Mouse (Mus musculus) forebrain, embryonic 16.5 days (tissue): Measurements from ENCODE around the gene Ehhadh. TPM values are rescaled to one million over a fixed set of nuclear protein-coding genes. Genes with fewer than 3 reads are reported as not detected.
"Not testable (repeated sequence)": the region's sequence is repeated elsewhere in the genome, so short reads cannot be mapped to it uniquely, and the experiment has no call there.

Source experiments
- ATAC-seq: fragments of 200-750 bp; cut with Nextera tagmentation; 2 replicates; pipeline ENCODE4 v1.8.0; 2017; ENCODE audit warnings: mild to moderate bottlenecking, moderate library complexity
- H3K27ac ChIP-seq: fragments of 300-500 bp; sonication (generic); 2 replicates; pipeline ENCODE4 v1.5.1; 2014; ENCODE audit warnings: low read length, control low read depth
- H3K27me3 ChIP-seq: fragments of 300-500 bp; sonication (generic); replicated peaks from 2 replicates; pipeline ENCODE4 v1.6.1; 2014; ENCODE audit warnings: low read length; ENCODE audit not compliant: control insufficient read depth, insufficient read depth
- H3K36me3 ChIP-seq: fragments of 300-500 bp; sonication (generic); 2 replicates; pipeline ENCODE4 v1.6.1; 2014; ENCODE audit not compliant: control insufficient read depth, insufficient read depth
- H3K4me1 ChIP-seq: fragments of 300-500 bp; sonication (generic); replicated peaks from 2 replicates; pipeline ENCODE4 v1.6.1; 2014; ENCODE audit warnings: low read length; ENCODE audit not compliant: control insufficient read depth, insufficient read depth
- H3K4me2 ChIP-seq: fragments of 300-500 bp; sonication (generic); 2 replicates; pipeline ENCODE4 v1.6.1; 2014; ENCODE audit warnings: mild to moderate bottlenecking, low read length, control low read depth
- H3K4me3 ChIP-seq: fragments of 300-500 bp; sonication (generic); replicated peaks from 2 replicates; pipeline ENCODE4 v1.5.1; 2014; ENCODE audit warnings: mild to moderate bottlenecking, low read length, control low read depth
- H3K9ac ChIP-seq: fragments of 300-500 bp; sonication (generic); replicated peaks from 2 replicates; pipeline ENCODE4 v1.6.1; 2014; ENCODE audit warnings: low read depth, low read length, control low read depth
- H3K9me3 ChIP-seq: fragments of 300-500 bp; sonication (generic); 2 replicates; pipeline ENCODE4 v1.6.1; 2016; ENCODE audit warnings: low read length; ENCODE audit not compliant: control insufficient read depth
- WGBS: fragments of 180-500 bp; shearing (Covaris S2); extraction: QIAGEN DNeasy Blood & Tissue Kit; methylation state at CpG from one replicate; pipeline ENCODE4 v1.1.7; 2014; 5-methylcytosine and 5-hydroxymethylcytosine counted together
- polyA plus RNA-seq: library from polyadenylated mRNA; unstranded; fragments of >200 nt; fragmentation: Nextera tagmentation; extraction: Ambion mirVana; gene quantifications from 2 replicates; pipeline ENCODE4 v1.2.1, GENCODE M21; 2015

The Ehhadh gene
- polyA plus RNA-seq, 1 experiment from 2014 or later, result 1.1 TPM

- Histone ChIP-seq H3K9me3 (no peaks in the 10 kb centered on the region), H3K27ac (no peak overlapping the region), H3K9ac (no peak overlapping the region), H3K4me3 (no peak overlapping the region), H3K4me2 (no peak overlapping the region), H3K4me1 (no peaks in the 10 kb centered on the region), H3K36me3 (peaks cover 10% of the 10 kb centered on the region), H3K27me3 (no peaks in the 10 kb centered on the region)
- WGBS, result 100% methylated on average over 1 of the region's 1 CpGs
- no peak for ATAC-seq
Measured at GRCm38 (mm10) chr16:21806892-21807291, 19.3 kb upstream of the Ehhadh start.

- 36% methylated on average over 1 of the region's 1 CpGs for WGBS
- H3K4me2 ChIP-seq, result no peak overlapping the region
- no peaks in the 10 kb centered on the region for H3K4me1 ChIP-seq
- H3K36me3 ChIP-seq, result peaks cover 14% of the 10 kb centered on the region
- H3K27me3 ChIP-seq, result no peaks in the 10 kb centered on the region
- H3K9ac ChIP-seq, result no peak overlapping the region
- H3K9me3 ChIP-seq, result no peaks in the 10 kb centered on the region
- H3K27ac ChIP-seq, result no peak overlapping the region
- no peak overlapping the region for H3K4me3 ChIP-seq
- ATAC-seq, result peak; percentile 31; the same call in 1 of the 2 replicates
Measured at GRCm38 (mm10) chr16:21804258-21804657, 16.7 kb upstream of the Ehhadh start.

GRCm38 (mm10) chr16:21795071-21795470 lies 7.5 kb upstream of the Ehhadh start:
- 11% methylated on average over 5 of the region's 5 CpGs for WGBS
- Histone ChIP-seq H3K36me3 (0 out of 2 replicates have a peak, but pooled peaks cover 5% of the 10 kb centered on the region), H3K27me3 (no peaks in the 10 kb centered on the region), H3K4me1 (peaks cover 8% of the 10 kb centered on the region), H3K27ac (no peak overlapping the region), H3K9ac (peak overlapping the region; percentile 90), H3K4me3 (peak overlapping the region; percentile 96), H3K4me2 (peak overlapping the region; percentile 81), H3K9me3 (no peaks in the 10 kb centered on the region)
- ATAC-seq, result no peak

GRCm38 (mm10) chr16:21794697-21795045 lies 7.1 kb upstream of the Ehhadh start:
- Histone ChIP-seq H3K9me3 (no peaks in the 10 kb centered on the region), H3K36me3 (0 out of 2 replicates have a peak, but pooled peaks cover 5% of the 10 kb centered on the region), H3K9ac (peak overlapping the region; percentile 90), H3K4me3 (peak overlapping the region; percentile 96), H3K4me1 (peaks cover 8% of the 10 kb centered on the region), H3K27ac (peak overlapping the region; percentile 86), H3K27me3 (no peaks in the 10 kb centered on the region), H3K4me2 (peak overlapping the region; percentile 81)
- WGBS, result under 1% methylated on average over 14 of the region's 14 CpGs
- peak; percentile 4; the same call in 1 of the 2 replicates for ATAC-seq

- Histone ChIP-seq H3K4me3 (peak within 1 kb of the TSS; percentile 96), H3K36me3 (0 out of 2 replicates have a peak, but pooled peaks cover under 1% of the 10 kb centered on the region), H3K9me3 (no peaks in the 10 kb centered on the region), H3K27ac (peak within 1 kb of the TSS; percentile 86), H3K27me3 (no peaks in the 10 kb centered on the region), H3K4me1 (peaks cover 8% of the 10 kb centered on the region), H3K4me2 (peak within 1 kb of the TSS; percentile 81), H3K9ac (peak within 1 kb of the TSS; percentile 90)
- ATAC-seq, result peak; percentile 99
- 2% methylated on average over 47 of the region's 47 CpGs for WGBS
Measured at GRCm38 (mm10) chr16:21793875-21794696, 6.5 kb upstream of the Ehhadh start, which contains the start of gene Map3k13. Map3k13 (plus strand) TSS chr16:21794346.

- Histone ChIP-seq H3K4me3 (peak overlapping the region; percentile 96), H3K9ac (peak overlapping the region; percentile 90; the same call in 1 of the 2 replicates), H3K4me2 (peak overlapping the region; percentile 62)
- 34% methylated on average over 2 of the region's 2 CpGs for WGBS
- not testable (repeated sequence) for H3K27me3 ChIP-seq, ATAC-seq, H3K4me1 ChIP-seq, H3K9me3 ChIP-seq, H3K36me3 ChIP-seq, H3K27ac ChIP-seq
Measured at GRCm38 (mm10) chr16:21793080-21793810, 5.6 kb upstream of the Ehhadh start.

GRCm38 (mm10) chr16:21791779-21792178 lies 4.2 kb upstream of the Ehhadh start:
- peaks cover 18% of the 10 kb centered on the region for H3K4me1 ChIP-seq
- H3K9me3 ChIP-seq, result no peaks in the 10 kb centered on the region
- WGBS, result 65% methylated on average over 3 of the region's 3 CpGs
- H3K36me3 ChIP-seq, result no peaks in the 10 kb centered on the region
- no peaks in the 10 kb centered on the region for H3K27me3 ChIP-seq
- H3K9ac ChIP-seq, result no peak overlapping the region
- no peak for ATAC-seq
- no peak overlapping the region for H3K27ac ChIP-seq
- no peak overlapping the region for H3K4me2 ChIP-seq
- H3K4me3 ChIP-seq, result no peak overlapping the region

GRCm38 (mm10) chr16:21790469-21790868 lies 2.9 kb upstream of the Ehhadh start:
- no peak overlapping the region for H3K4me3 ChIP-seq
- no peak for ATAC-seq
- 22% methylated on average over 1 of the region's 1 CpGs for WGBS

GRCm38 (mm10) chr16:21789180-21789579 lies 1.6 kb upstream of the Ehhadh start:
- peaks cover 14% of the 10 kb centered on the region for H3K4me1 ChIP-seq
- H3K27ac ChIP-seq, result no peak overlapping the region
- no peak for ATAC-seq
- no peaks in the 10 kb centered on the region for H3K27me3 ChIP-seq
- H3K36me3 ChIP-seq, result no peaks in the 10 kb centered on the region
- H3K9me3 ChIP-seq, result no peaks in the 10 kb centered on the region
- no peak overlapping the region for H3K4me3 ChIP-seq
- no peak overlapping the region for H3K9ac ChIP-seq
- H3K4me2 ChIP-seq, result no peak overlapping the region
- 83% methylated on average over 2 of the region's 2 CpGs for WGBS

More at GRCm38 (mm10) chr16:21790469-21790868, 2.9 kb upstream of the Ehhadh start:
- Histone ChIP-seq H3K9me3 (no peaks in the 10 kb centered on the region), H3K27ac (no peak overlapping the region), H3K4me1 (peaks cover 18% of the 10 kb centered on the region), H3K9ac (no peak overlapping the region), H3K4me2 (no peak overlapping the region), H3K27me3 (no peaks in the 10 kb centered on the region), H3K36me3 (no peaks in the 10 kb centered on the region)
